Mouse (Mus musculus): ENCODE results near the gene Hdlbp.
A peak's percentile ranks its signal among the peaks of the same experiment; 100 is the strongest.

Gene Hdlbp

GRCm38 (mm10) chr1:93445111-93445821 is 33.3 kb downstream of the Hdlbp start:
- ATAC-seq (ENCODE audit: low TSS enrichment): peak; percentile 52

GRCm38 (mm10) chr1:93444405-93445110 is 34.1 kb downstream of the Hdlbp start:
- ATAC-seq (ENCODE audit: low TSS enrichment): peak; percentile 81

- ATAC-seq (ENCODE audit: low TSS enrichment): no peak
Observed at GRCm38 (mm10) chr1:93439321-93439720, 39.3 kb downstream of the Hdlbp start.

GRCm38 (mm10) chr1:93432087-93432486 is 46.5 kb downstream of the Hdlbp start:
- ATAC-seq (ENCODE audit: low TSS enrichment): no peak

GRCm38 (mm10) chr1:93403403-93403802 is 75.2 kb downstream of the Hdlbp start:
- no peak for ATAC-seq (ENCODE audit: low TSS enrichment)

GRCm38 (mm10) chr1:93401191-93402052 is 77.2 kb downstream of the Hdlbp start:
- ATAC-seq (ENCODE audit: low TSS enrichment): no peak

DNA sequence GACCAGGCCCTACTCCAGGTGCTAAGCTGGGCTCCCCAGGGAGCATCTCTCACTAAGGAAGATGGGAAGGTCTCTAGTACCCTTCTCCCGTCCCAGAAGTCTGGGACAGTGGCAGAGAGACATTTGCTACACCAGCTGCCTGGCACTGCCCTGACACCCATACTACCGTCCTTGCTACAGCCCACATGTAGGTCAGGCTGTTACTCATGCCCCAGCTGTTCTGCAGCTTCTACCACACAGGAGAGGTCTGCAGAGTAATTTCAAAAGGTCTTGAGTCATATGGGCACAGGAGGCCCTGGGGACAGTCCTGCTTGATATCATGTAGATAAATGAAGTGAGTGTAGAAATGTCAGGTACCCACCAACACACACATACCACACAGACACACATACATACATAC is 89.7 kb downstream of the Hdlbp start:
- no peak for ATAC-seq (ENCODE audit: low TSS enrichment)

- no peak for ATAC-seq (ENCODE audit: low TSS enrichment)
Observed at GRCm38 (mm10) chr1:93387198-93387597, 91.4 kb downstream of the Hdlbp start.

DNA sequence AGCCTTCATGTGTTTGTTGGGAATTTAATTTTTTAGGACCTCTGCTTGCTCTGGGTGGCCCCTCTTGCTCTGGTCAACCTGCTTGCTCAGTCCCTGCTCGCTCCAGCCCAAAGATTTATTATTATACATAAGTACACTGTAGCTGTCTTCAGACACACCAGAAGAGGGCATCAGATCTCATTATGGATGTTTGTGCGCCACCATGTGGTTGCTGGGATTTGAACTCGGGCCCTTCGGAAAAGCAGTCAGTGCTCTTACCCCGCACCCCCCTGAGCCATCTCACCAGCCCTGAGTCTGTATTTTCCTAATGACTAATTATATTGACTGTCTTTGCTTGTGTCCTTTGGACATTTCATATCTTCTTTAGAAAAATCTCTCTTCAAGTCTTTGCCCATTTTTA is 99.5 kb downstream of the Hdlbp start:
- no peak for ATAC-seq (ENCODE audit: low TSS enrichment)

- ATAC-seq (ENCODE audit: low TSS enrichment): no peak
Observed at GRCm38 (mm10) chr1:93377307-93377706, 101.3 kb downstream of the Hdlbp start.

- no peak for ATAC-seq (ENCODE audit: low TSS enrichment)
Observed at GRCm38 (mm10) chr1:93373665-93374064, 105.0 kb downstream of the Hdlbp start, which contains the start of gene Ano7. Gene Ano7, plus strand, starts transcription at chr1:93373930.

GRCm38 (mm10) chr1:93365641-93366040 is 113.0 kb downstream of the Hdlbp start:
- no peak for ATAC-seq (ENCODE audit: low TSS enrichment)

DNA sequence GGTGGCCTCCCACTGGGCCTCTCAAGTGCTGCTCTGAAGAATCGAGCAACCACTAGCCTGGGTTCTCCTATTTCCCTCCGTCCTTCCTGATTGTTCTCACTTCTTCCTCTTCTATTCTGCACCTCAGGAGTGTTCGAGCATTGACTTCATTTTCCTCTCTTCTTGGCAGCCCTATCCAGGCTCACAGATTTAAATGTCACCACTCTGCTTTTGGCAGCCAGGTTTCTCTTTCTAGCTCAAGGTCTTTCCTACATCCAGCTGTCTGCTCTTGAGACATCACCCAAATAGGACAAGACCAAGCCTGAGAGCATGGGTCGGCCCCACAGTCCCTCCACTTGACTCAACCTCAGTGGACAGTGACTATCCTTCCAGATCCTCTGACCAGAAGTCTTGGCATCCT is 116.0 kb downstream of the Hdlbp start:
- ATAC-seq (ENCODE audit: low TSS enrichment): peak; percentile 83

Measured in frontal cortex, adult (tissue).